Mouse (Mus musculus) limb, embryonic 10.5 days (tissue): ENCODE results near the gene E2f3. TPM values are rescaled to one million over a fixed set of nuclear protein-coding genes. Genes with fewer than 3 reads are reported as not detected.
A peak's percentile ranks its signal among the peaks of the same experiment; 100 is the strongest.

Experiments used
- DNase-seq: peaks from one replicate; pipeline ENCODE4 v3.0.0-alpha.2; 2017; ENCODE audit warnings: low spot score
- H3K27ac ChIP-seq: fragments of 300-500 bp; sonication (generic); 2 replicates; pipeline ENCODE4 v1.5.1; 2016; ENCODE audit warnings: mild to moderate bottlenecking
- H3K27me3 ChIP-seq: fragments of 300-500 bp; sonication (generic); 2 replicates; pipeline ENCODE4 v1.6.1; 2016; ENCODE audit warnings: low read depth, mild to moderate bottlenecking; ENCODE audit not compliant: poor library complexity, severe bottlenecking
- H3K36me3 ChIP-seq: fragments of 300-500 bp; sonication (generic); 2 replicates; pipeline ENCODE4 v1.6.1; 2016; ENCODE audit warnings: mild to moderate bottlenecking, moderate library complexity
- H3K4me1 ChIP-seq: fragments of 300-500 bp; sonication (generic); 2 replicates; pipeline ENCODE4 v1.6.1; 2016
- H3K4me3 ChIP-seq: fragments of 300-500 bp; sonication (generic); 2 replicates; pipeline ENCODE4 v1.5.1; 2016; ENCODE audit warnings: mild to moderate bottlenecking, moderate library complexity
- H3K9me3 ChIP-seq: fragments of 300-500 bp; sonication (generic); replicated peaks from 2 replicates; pipeline ENCODE4 v1.6.1; 2016; ENCODE audit warnings: mild to moderate bottlenecking
- WGBS: fragments of 180-500 bp; shearing (Covaris S2); methylation state at CpG from one replicate; pipeline ENCODE4 v1.1.7; 2016; 5-methylcytosine and 5-hydroxymethylcytosine counted together
- polyA plus RNA-seq: library from polyadenylated mRNA; unstranded; fragments of >200 nt; fragmentation: Nextera tagmentation; extraction: Ambion mirVana; gene quantifications from 2 replicates; pipeline ENCODE4 v1.2.1, GENCODE M21; 2016

The E2f3 gene
- polyA plus RNA-seq, 1 experiment from 2014 or later = 23.2 TPM

- Histone ChIP-seq H3K9me3 (no peaks in the 10 kb centered on the region), H3K27ac (no peak overlapping the region), H3K4me1 (no peaks in the 10 kb centered on the region), H3K36me3 (peaks cover 70% of the 10 kb centered on the region), H3K4me3 (no peak overlapping the region), H3K27me3 (no peaks in the 10 kb centered on the region)
- DNase-seq = no peak
- WGBS = 89% methylated on average over 3 of the region's 3 CpGs
These were observed 42.3 kb downstream of the E2f3 start for GRCm38 (mm10) chr13:29943541-29944039.

- no peak overlapping the region for H3K27ac ChIP-seq
- H3K4me3 ChIP-seq = no peak overlapping the region
- WGBS = 87% methylated on average over 7 of the region's 7 CpGs
- H3K36me3 ChIP-seq = peaks cover 75% of the 10 kb centered on the region
- H3K4me1 ChIP-seq = no peaks in the 10 kb centered on the region
- no peaks in the 10 kb centered on the region for H3K27me3 ChIP-seq
- no peak for DNase-seq
- H3K9me3 ChIP-seq = no peaks in the 10 kb centered on the region
These were observed 45.8 kb downstream of the E2f3 start for GRCm38 (mm10) chr13:29940071-29940470.

GRCm38 (mm10) chr13:29939399-29939798, 46.5 kb downstream of the E2f3 start:
- WGBS = 91% methylated on average over 4 of the region's 4 CpGs
- H3K36me3 ChIP-seq = peaks cover 70% of the 10 kb centered on the region
- DNase-seq = no peak
- no peak overlapping the region for H3K4me3 ChIP-seq
- no peaks in the 10 kb centered on the region for H3K4me1 ChIP-seq
- H3K9me3 ChIP-seq = no peaks in the 10 kb centered on the region
- H3K27ac ChIP-seq = no peak overlapping the region
- H3K27me3 ChIP-seq = no peaks in the 10 kb centered on the region

GRCm38 (mm10) chr13:29938776-29939175, 47.1 kb downstream of the E2f3 start:
- DNase-seq = no peak
- no peak overlapping the region for H3K4me3 ChIP-seq
- no peaks in the 10 kb centered on the region for H3K4me1 ChIP-seq
- no peaks in the 10 kb centered on the region for H3K9me3 ChIP-seq
- 78% methylated on average over 6 of the region's 6 CpGs for WGBS
- no peaks in the 10 kb centered on the region for H3K27me3 ChIP-seq
- H3K36me3 ChIP-seq = peaks cover 68% of the 10 kb centered on the region
- H3K27ac ChIP-seq = no peak overlapping the region

- no peaks in the 10 kb centered on the region for H3K9me3 ChIP-seq
- WGBS = 85% methylated on average over 3 of the region's 3 CpGs
- no peak for DNase-seq
These were observed 59.7 kb downstream of the E2f3 start for GRCm38 (mm10) chr13:29926168-29926567.

GRCm38 (mm10) chr13:29919841-29920240, 66.0 kb downstream of the E2f3 start:
- Histone ChIP-seq H3K4me1 (peaks cover 6% of the 10 kb centered on the region), H3K27me3 (no peaks in the 10 kb centered on the region), H3K27ac (no peak overlapping the region), H3K4me3 (no peak overlapping the region), H3K36me3 (peaks cover 73% of the 10 kb centered on the region), H3K9me3 (no peaks in the 10 kb centered on the region)
- DNase-seq = no peak
- 96% methylated on average over 7 of the region's 7 CpGs for WGBS

More at GRCm38 (mm10) chr13:29926168-29926567, 59.7 kb downstream of the E2f3 start:
- H3K27ac ChIP-seq = no peak overlapping the region
- H3K36me3 ChIP-seq = peaks cover 44% of the 10 kb centered on the region
- H3K4me1 ChIP-seq = no peaks in the 10 kb centered on the region
- H3K27me3 ChIP-seq = no peaks in the 10 kb centered on the region
- no peak overlapping the region for H3K4me3 ChIP-seq

- DNase-seq = no peak
These were observed 69.3 kb downstream of the E2f3 start for GRCm38 (mm10) chr13:29916561-29916960.

GRCm38 (mm10) chr13:29913606-29914005, 72.3 kb downstream of the E2f3 start:
- Histone ChIP-seq H3K27ac (peak overlapping the region; percentile 25; the same call in 1 of the 2 replicates), H3K9me3 (no peaks in the 10 kb centered on the region), H3K4me1 (peaks cover 25% of the 10 kb centered on the region), H3K36me3 (peaks cover 97% of the 10 kb centered on the region), H3K27me3 (no peaks in the 10 kb centered on the region), H3K4me3 (no peak overlapping the region)
- peak; percentile 49 for DNase-seq
- WGBS = 65% methylated on average over 10 of the region's 10 CpGs

More at GRCm38 (mm10) chr13:29916561-29916960, 69.3 kb downstream of the E2f3 start:
- no peak overlapping the region for H3K4me3 ChIP-seq
- WGBS = 79% methylated on average over 1 of the region's 1 CpGs
- no peaks in the 10 kb centered on the region for H3K27me3 ChIP-seq
- H3K9me3 ChIP-seq = no peaks in the 10 kb centered on the region
- H3K36me3 ChIP-seq = peaks cover 87% of the 10 kb centered on the region
- no peak overlapping the region for H3K27ac ChIP-seq
- H3K4me1 ChIP-seq = peaks cover 25% of the 10 kb centered on the region

- WGBS = 57% methylated on average over 10 of the region's 10 CpGs
- Histone ChIP-seq H3K27me3 (no peaks in the 10 kb centered on the region), H3K4me3 (no peak overlapping the region), H3K27ac (no peak overlapping the region), H3K36me3 (peaks cover 97% of the 10 kb centered on the region), H3K9me3 (no peaks in the 10 kb centered on the region), H3K4me1 (peaks cover 25% of the 10 kb centered on the region)
- no peak for DNase-seq
These were observed 72.8 kb downstream of the E2f3 start for GRCm38 (mm10) chr13:29913061-29913460.

GRCm38 (mm10) chr13:29912251-29912650, 73.6 kb downstream of the E2f3 start:
- H3K4me1 ChIP-seq = peaks cover 25% of the 10 kb centered on the region
- WGBS = 95% methylated on average over 8 of the region's 8 CpGs

GRCm38 (mm10) chr13:29911141-29911540, 74.7 kb downstream of the E2f3 start:
- no peaks in the 10 kb centered on the region for H3K27me3 ChIP-seq
- H3K4me1 ChIP-seq = peaks cover 25% of the 10 kb centered on the region
- no peak for DNase-seq
- 96% methylated on average over 3 of the region's 3 CpGs for WGBS
- peaks cover 97% of the 10 kb centered on the region for H3K36me3 ChIP-seq
- no peak overlapping the region for H3K27ac ChIP-seq
- H3K9me3 ChIP-seq = no peaks in the 10 kb centered on the region
- H3K4me3 ChIP-seq = no peak overlapping the region

More at GRCm38 (mm10) chr13:29912251-29912650, 73.6 kb downstream of the E2f3 start:
- no peak for DNase-seq
- H3K9me3 ChIP-seq = no peaks in the 10 kb centered on the region
- peaks cover 97% of the 10 kb centered on the region for H3K36me3 ChIP-seq
- H3K4me3 ChIP-seq = no peak overlapping the region
- H3K27ac ChIP-seq = no peak overlapping the region
- no peaks in the 10 kb centered on the region for H3K27me3 ChIP-seq

GRCm38 (mm10) chr13:29908431-29908830, 77.4 kb downstream of the E2f3 start:
- WGBS = 98% methylated on average over 9 of the region's 9 CpGs
- Histone ChIP-seq H3K4me3 (no peak overlapping the region), H3K27me3 (no peaks in the 10 kb centered on the region), H3K9me3 (no peaks in the 10 kb centered on the region; the same call in 1 of the 2 replicates), H3K27ac (no peak overlapping the region), H3K36me3 (peaks cover 98% of the 10 kb centered on the region), H3K4me1 (peaks cover 4% of the 10 kb centered on the region)
- no peak for DNase-seq

- H3K36me3 ChIP-seq = peaks cover 97% of the 10 kb centered on the region
- 98% methylated on average over 9 of the region's 9 CpGs for WGBS
- H3K4me1 ChIP-seq = no peaks in the 10 kb centered on the region; the same call in 1 of the 2 replicates
These were observed 77.9 kb downstream of the E2f3 start for GRCm38 (mm10) chr13:29907995-29908394.

GRCm38 (mm10) chr13:29906734-29907133, 79.1 kb downstream of the E2f3 start:
- Histone ChIP-seq H3K4me1 (no peaks in the 10 kb centered on the region), H3K4me3 (no peak overlapping the region), H3K27me3 (no peaks in the 10 kb centered on the region), H3K36me3 (peaks cover 91% of the 10 kb centered on the region), H3K9me3 (no peaks in the 10 kb centered on the region; the same call in 1 of the 2 replicates), H3K27ac (no peak overlapping the region)
- 96% methylated on average over 10 of the region's 10 CpGs for WGBS
- no peak for DNase-seq

More at GRCm38 (mm10) chr13:29907995-29908394, 77.9 kb downstream of the E2f3 start:
- Histone ChIP-seq H3K27me3 (no peaks in the 10 kb centered on the region), H3K27ac (no peak overlapping the region), H3K4me3 (no peak overlapping the region), H3K9me3 (no peaks in the 10 kb centered on the region; the same call in 1 of the 2 replicates)
- no peak for DNase-seq
